Mouse (Mus musculus): ENCODE measurements around the gene Npsr1. TPM values are rescaled to one million over a fixed set of nuclear protein-coding genes. Genes with fewer than 3 reads are reported as not detected.
A peak's percentile ranks its signal among the peaks of the same experiment; 100 is the strongest.

The Npsr1 gene
- total and polyA plus RNA-seq, 3 experiments: 0.13 TPM; not detected in 1

GRCm38 (mm10) chr9:24144341-24144740 lies 46.5 kb downstream of the Npsr1 start:
- Histone ChIP-seq H3K79me2 (replicated peaks; ENCODE audit: control insufficient read depth, extremely low read depth, insufficient read depth, poor library complexity, severe bottlenecking) (no peaks in the 10 kb centered on the region), H3K4me1 (ENCODE audit: control insufficient read depth in 1 of 2, insufficient read depth in 2 of 2) (peaks cover 0 to 6% of the 10 kb centered on the region in 2 experiments; a peak in 2 of 4 replicates), H3K27ac (ENCODE audit: insufficient read depth, low read depth) (no peak overlapping the region), H3K9ac (ENCODE audit: insufficient read depth, low read depth) (no peak overlapping the region), H3K4me2 (ENCODE audit: insufficient read depth, low read depth, poor library complexity, severe bottlenecking) (no peak overlapping the region), H3K4me3 (replicated peaks in 1 of 3; ENCODE audit: low read depth in 2 of 3, low read length in 2 of 3, poor library complexity in 1 of 3) (no peak overlapping the region), H3K9me3 (replicated peaks; ENCODE audit: low read length) (no peaks in the 10 kb centered on the region), H3K27me3 (replicated peaks) (no peaks in the 10 kb centered on the region), H3K36me3 (replicated peaks in 1 of 2; ENCODE audit: control insufficient read depth in 1 of 2, insufficient read depth in 1 of 2, low read length in 1 of 2) (no peaks in the 10 kb centered on the region)
- TF ChIP-seq MAFK (IDR thresholded peaks at IDR 0.05; ENCODE audit: insufficient replicate concordance, low read length) (peak; percentile 41; the same call in 1 of the 2 replicates), NELFE (IDR thresholded peaks at IDR 0.05; ENCODE audit: low read depth, low read length) (no peak), ZC3H11A (IDR thresholded peaks at IDR 0.05; ENCODE audit: low read depth, low read length) (no peak)
- DNase-seq (ENCODE audit: extremely low read depth): no peak
- dilution Hi-C loops (cut with MboI; ENCODE audit: extremely low pct_ligation_motif_present, extremely low pct_unique_long_range_greater_than_20kb, low sequenced_read_pairs) (no loop called here), in situ Hi-C loops (cut with MboI; ENCODE audit: low pct_ligation_motif_present, low pct_unique_long_range_greater_than_20kb, low sequenced_read_pairs) (no loop called here)

DNA sequence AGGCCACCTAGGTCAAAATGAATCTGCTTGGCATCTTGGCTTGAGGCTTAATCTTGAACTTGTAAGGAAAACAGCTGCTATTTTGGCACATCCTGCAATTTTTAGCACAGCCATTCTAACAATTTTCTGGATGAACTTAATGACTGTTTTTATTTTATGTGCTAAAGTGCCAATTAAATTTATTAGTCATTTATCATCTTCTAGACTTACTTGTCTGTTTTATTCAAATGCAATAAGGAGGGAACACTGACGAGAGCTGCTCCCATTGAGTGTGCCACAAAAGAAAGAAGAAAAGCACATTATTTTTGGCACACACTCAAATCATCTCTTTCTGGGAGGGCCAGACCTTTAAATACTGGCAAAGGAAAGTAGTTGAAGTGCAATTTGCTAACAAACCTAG lies 59.4 kb downstream of the Npsr1 start:
- dilution Hi-C loops (cut with MboI; ENCODE audit: extremely low pct_ligation_motif_present, extremely low pct_unique_long_range_greater_than_20kb, low sequenced_read_pairs): no loop called here
- H3K36me3 ChIP-seq (replicated peaks in 1 of 2; ENCODE audit: control insufficient read depth in 1 of 2, insufficient read depth in 1 of 2, low read length in 1 of 2): no peaks in the 10 kb centered on the region
- no peak for DNase-seq (ENCODE audit: extremely low read depth)
- no peaks in the 10 kb centered on the region for H3K9me3 ChIP-seq (replicated peaks; ENCODE audit: low read length)
- H3K4me1 ChIP-seq (ENCODE audit: control insufficient read depth in 1 of 2, insufficient read depth in 2 of 2): no peaks in the 10 kb centered on the region
- no peak overlapping the region for H3K9ac ChIP-seq (ENCODE audit: insufficient read depth, low read depth)
- no peaks in the 10 kb centered on the region for H3K79me2 ChIP-seq (replicated peaks; ENCODE audit: control insufficient read depth, extremely low read depth, insufficient read depth, poor library complexity, severe bottlenecking)
- H3K4me2 ChIP-seq (ENCODE audit: insufficient read depth, low read depth, poor library complexity, severe bottlenecking): no peak overlapping the region
- H3K4me3 ChIP-seq (replicated peaks in 1 of 3; ENCODE audit: low read depth in 2 of 3, low read length in 2 of 3, poor library complexity in 1 of 3): no peak overlapping the region
- H3K27ac ChIP-seq (ENCODE audit: insufficient read depth, low read depth): no peak overlapping the region
- TF ChIP-seq CHD2 (IDR thresholded peaks at IDR 0.05; ENCODE audit: low read length) (no peak), RAD21 (IDR thresholded peaks at IDR 0.05; ENCODE audit: low read depth, low read length) (no peak), EP300 (IDR thresholded peaks at IDR 0.05; ENCODE audit: low read length) (no peak), SMC3 (IDR thresholded peaks at IDR 0.05; ENCODE audit: low read depth, low read length) (no peak), UBTF (IDR thresholded peaks at IDR 0.05; ENCODE audit: low read depth, low read length) (no peak), MEF2A (IDR thresholded peaks at IDR 0.05; ENCODE audit: borderline replicate concordance, low read depth, low read length) (no peak), E2F4 (IDR thresholded peaks at IDR 0.05; ENCODE audit: insufficient replicate concordance, low read depth, low read length) (no peak), CHD1 (IDR thresholded peaks at IDR 0.05; ENCODE audit: low read depth, low read length) (no peak), RCOR1 (conservative IDR thresholded peaks at IDR 0.05; ENCODE audit: low read depth, low read length) (no peak), USF2 (conservative IDR thresholded peaks at IDR 0.05; ENCODE audit: low read depth, low read length) (no peak), KAT2A (IDR thresholded peaks at IDR 0.05; ENCODE audit: insufficient replicate concordance, low read length) (no peak), ZC3H11A (IDR thresholded peaks at IDR 0.05; ENCODE audit: low read depth, low read length) (no peak), ZMIZ1 (IDR thresholded peaks at IDR 0.05; ENCODE audit: low read depth, low read length) (no peak), ETS1 (conservative IDR thresholded peaks at IDR 0.05; ENCODE audit: low read depth, low read length) (no peak), POLR2AphosphoS2 (IDR thresholded peaks at IDR 0.05; ENCODE audit: low read depth, low read length) (no peak), POLR2A (IDR thresholded peaks at IDR 0.05; ENCODE audit: low read depth, low read length) (no peak), ELF1 (IDR thresholded peaks at IDR 0.05; ENCODE audit: low read depth, low read length) (no peak), HCFC1 (IDR thresholded peaks at IDR 0.05; ENCODE audit: low read depth, low read length) (no peak), MAX (IDR thresholded peaks at IDR 0.05; ENCODE audit: low read length) (no peak)
- H3K27me3 ChIP-seq (replicated peaks): no peaks in the 10 kb centered on the region
- in situ Hi-C loops (cut with MboI; ENCODE audit: low pct_ligation_motif_present, low pct_unique_long_range_greater_than_20kb, low sequenced_read_pairs): no loop called here

Measured in CH12.LX (cell line).